ENCODE assay signal across 8 mouse cellular contexts in genomic region chr10:93255294-93255693, GRCm38 (mm10). TPM values are rescaled to one million over a fixed set of nuclear protein-coding genes. Genes with fewer than 3 reads are reported as not detected.
A peak's percentile ranks its signal among the peaks of the same experiment; 100 is the strongest.
DNase-seq lines count a peak whose midpoint lies in the region; ATAC-seq and TF ChIP-seq lines count a peak whose summit lies in the region.

No protein-coding gene starts in this region.

- H3K79me2 ChIP-seq in heart, adult 2 months (replicated peaks; ENCODE audit: control insufficient read depth, insufficient read depth, low read length): no peaks in the 10 kb centered on the region

- TF ChIP-seq EP300 in heart, adult 2 months (IDR thresholded peaks at IDR 0.05; ENCODE audit: insufficient read depth, low read depth, low read length): no peak

- no peak for ATAC-seq in embryonic facial prominence, embryonic 11.5 days (replicated peaks; ENCODE audit: insufficient number of reproducible peaks, low FRiP score, low TSS enrichment, low read depth)
- ATAC-seq in hindbrain, postnatal 0 days: peak; percentile 82
- ATAC-seq in intestine, postnatal 0 days: no peak
- no peak for ATAC-seq in megakaryocyte, adult 5-6 weeks (ENCODE audit: poor library complexity, severe bottlenecking)

- no peak overlapping the region for H3K9ac ChIP-seq in heart, adult 2 months (ENCODE audit: low read depth, low read length)
- peak overlapping the region; percentile 29; the same call in 1 of the 2 replicates for H3K9ac ChIP-seq in ES-E14 (ENCODE audit: insufficient read depth, low read depth, low read length, poor library complexity, severe bottlenecking)
- H3K9ac ChIP-seq in embryonic facial prominence, embryonic 11.5 days (replicated peaks; ENCODE audit: low read length): 0 out of 2 replicates have a peak overlapping the region, but pooled peaks have one; percentile 4
- H3K9ac ChIP-seq in hindbrain, postnatal 0 days (replicated peaks; ENCODE audit: low read length): no peak overlapping the region
- no peak overlapping the region for H3K9ac ChIP-seq in intestine, postnatal 0 days (ENCODE audit: low read depth, low read length)

- H3K4me3 ChIP-seq in heart, adult 2 months: no peak overlapping the region
- H3K4me3 ChIP-seq in ES-E14 (ENCODE audit: insufficient read depth in 1 of 2, low read depth in 1 of 2, low read length in 2 of 2, poor library complexity in 1 of 2, severe bottlenecking in 1 of 2): no peak overlapping the region
- H3K4me3 ChIP-seq in embryonic facial prominence, embryonic 11.5 days (ENCODE audit: low read depth, low read length): no peak overlapping the region
- no peak overlapping the region for H3K4me3 ChIP-seq in hindbrain, postnatal 0 days (ENCODE audit: low read length)
- no peak overlapping the region for H3K4me3 ChIP-seq in intestine, postnatal 0 days (ENCODE audit: low read depth, low read length)

- no peak for DNase-seq in heart, adult 2 months
- no peak for DNase-seq in heart, postnatal 25 days (ENCODE audit: low spot score)
- DNase-seq in ES-E14 (ENCODE audit: low read depth, low spot score): no peak
- DNase-seq in embryonic facial prominence, embryonic 11.5 days (ENCODE audit: low spot score): no peak
- DNase-seq in hindbrain, postnatal 0 days (ENCODE audit: low spot score): peak; percentile 79
- no peak for DNase-seq in frontal cortex, postnatal 14 days (ENCODE audit: low spot score in 2 of 2)

- intact Hi-C loops in heart, adult 2 months (cut with DNase I): no loop called here
- intact Hi-C loops in heart, postnatal 25 days (cut with DNase I): no loop called here

- no peaks in the 10 kb centered on the region for H3K9me3 ChIP-seq in ES-E14 (ENCODE audit: control insufficient read depth, insufficient read depth, low read depth, low read length)
- H3K9me3 ChIP-seq in embryonic facial prominence, embryonic 11.5 days (replicated peaks; ENCODE audit: control insufficient read depth, low read length): no peaks in the 10 kb centered on the region
- H3K9me3 ChIP-seq in hindbrain, postnatal 0 days (ENCODE audit: low read length): no peaks in the 10 kb centered on the region
- H3K9me3 ChIP-seq in intestine, postnatal 0 days (ENCODE audit: control insufficient read depth): no peaks in the 10 kb centered on the region

- TF ChIP-seq POLR2A in heart, adult 2 months (IDR thresholded peaks at IDR 0.05; ENCODE audit: insufficient read depth, low read depth, low read length): no peak

- H3K4me1 ChIP-seq in heart, adult 2 months (ENCODE audit: control insufficient read depth, insufficient read depth, low read length): peaks cover 3% of the 10 kb centered on the region
- peaks cover 0 to 7% of the 10 kb centered on the region in 2 experiments; a peak in 1 of 4 replicates for H3K4me1 ChIP-seq in ES-E14 (ENCODE audit: control insufficient read depth in 2 of 2, insufficient read depth in 2 of 2, low read length in 2 of 2, poor library complexity in 1 of 2)
- no peaks in the 10 kb centered on the region for H3K4me1 ChIP-seq in embryonic facial prominence, embryonic 11.5 days (ENCODE audit: control insufficient read depth, insufficient read depth, low read length)
- H3K4me1 ChIP-seq in hindbrain, postnatal 0 days (ENCODE audit: insufficient read depth, low read length): peaks cover 14% of the 10 kb centered on the region
- no peaks in the 10 kb centered on the region for H3K4me1 ChIP-seq in intestine, postnatal 0 days (replicated peaks; ENCODE audit: control insufficient read depth, insufficient read depth, low read length)

- H3K36me3 ChIP-seq in heart, adult 2 months (ENCODE audit: control insufficient read depth, insufficient read depth, low read length): peaks cover 17% of the 10 kb centered on the region
- H3K36me3 ChIP-seq in ES-E14 (ENCODE audit: control insufficient read depth, insufficient read depth, low read length, poor library complexity, severe bottlenecking): no peaks in the 10 kb centered on the region
- H3K36me3 ChIP-seq in embryonic facial prominence, embryonic 11.5 days (replicated peaks; ENCODE audit: control insufficient read depth, insufficient read depth, low read depth, low read length): no peaks in the 10 kb centered on the region
- no peaks in the 10 kb centered on the region for H3K36me3 ChIP-seq in hindbrain, postnatal 0 days (ENCODE audit: insufficient read depth, low read length)
- no peaks in the 10 kb centered on the region for H3K36me3 ChIP-seq in intestine, postnatal 0 days (ENCODE audit: control insufficient read depth, insufficient read depth)

- H3K27me3 ChIP-seq in heart, adult 2 months (ENCODE audit: control insufficient read depth, insufficient read depth, low read length): no peaks in the 10 kb centered on the region
- H3K27me3 ChIP-seq in embryonic facial prominence, embryonic 11.5 days (ENCODE audit: control insufficient read depth, insufficient read depth, low read length): no peaks in the 10 kb centered on the region
- no peaks in the 10 kb centered on the region for H3K27me3 ChIP-seq in hindbrain, postnatal 0 days (ENCODE audit: insufficient read depth, low read length)
- H3K27me3 ChIP-seq in intestine, postnatal 0 days (replicated peaks; ENCODE audit: control insufficient read depth, insufficient read depth, low read length): no peaks in the 10 kb centered on the region

- in situ Hi-C loops in ES-E14 (cut with MboI; ENCODE audit: low sequenced_read_pairs in 2 of 2, unreplicated experiment in 2 of 2): no loop called here

- H3K4me2 ChIP-seq in embryonic facial prominence, embryonic 11.5 days (ENCODE audit: low read depth, low read length): no peak overlapping the region
- H3K4me2 ChIP-seq in hindbrain, postnatal 0 days (ENCODE audit: low read depth, low read length): 0 out of 2 replicates have a peak overlapping the region, but pooled peaks have one; percentile 16
- no peak overlapping the region for H3K4me2 ChIP-seq in intestine, postnatal 0 days (replicated peaks; ENCODE audit: low read depth)

- WGBS in heart, adult 2 months: 43% methylated on average over 13 of the region's 13 CpGs
- 31% methylated on average over 13 of the region's 13 CpGs for WGBS in embryonic facial prominence, embryonic 11.5 days
- 14% methylated on average over 13 of the region's 13 CpGs for WGBS in hindbrain, postnatal 0 days
- 61% methylated on average over 13 of the region's 13 CpGs for WGBS in intestine, postnatal 0 days

- TF ChIP-seq CTCF in heart, adult 2 months (IDR thresholded peaks at IDR 0.05): no peak
- TF ChIP-seq CTCF in hindbrain, postnatal 0 days (IDR thresholded peaks at IDR 0.05; ENCODE audit: low read depth): no peak
- no peak for TF ChIP-seq CTCF in intestine, postnatal 0 days (IDR thresholded peaks at IDR 0.05; ENCODE audit: low read depth)

- peak overlapping the region; percentile 52 for H3K27ac ChIP-seq in heart, adult 2 months
- no peak overlapping the region for H3K27ac ChIP-seq in ES-E14 (ENCODE audit: insufficient read depth, low read depth, low read length, poor library complexity, severe bottlenecking)
- no peak overlapping the region for H3K27ac ChIP-seq in embryonic facial prominence, embryonic 11.5 days (replicated peaks; ENCODE audit: low read depth, low read length)
- peak overlapping the region; percentile 78 for H3K27ac ChIP-seq in hindbrain, postnatal 0 days
- H3K27ac ChIP-seq in intestine, postnatal 0 days (ENCODE audit: low read depth, low read length): no peak overlapping the region

TF ChIP-seq in ES-E14, 5 proteins besides CTCF, POLR2A, EP300 and RAD21:
- no peak for TF ChIP-seq CHD2 (IDR thresholded peaks at IDR 0.05; ENCODE audit: low read depth, low read length)
- TF ChIP-seq ZC3H11A (IDR thresholded peaks at IDR 0.05; ENCODE audit: borderline replicate concordance, low read depth, low read length): no peak
- TF ChIP-seq MAFK (IDR thresholded peaks at IDR 0.05; ENCODE audit: insufficient read depth, low read depth, low read length): no peak
- no peak for TF ChIP-seq HCFC1 (IDR thresholded peaks at IDR 0.05; ENCODE audit: borderline replicate concordance, insufficient read depth, low read length)
- TF ChIP-seq ZNF384 (IDR thresholded peaks at IDR 0.05; ENCODE audit: low read depth, low read length): no peak

RNA-seq across cellular contexts. Expression of gene Elk3, which starts 55.6 kb away (rescaled TPM):
- total RNA-seq in heart, adult 2 months (2021): 10 to 100 TPM; 33.8 to 39.4 TPM
- 31.9 and 32.1 TPM in 2 replicates for polyA plus RNA-seq in heart, adult 2 months (2012; rRNA removed)
- total RNA-seq in heart, postnatal 25 days (2021): 10 to 100 TPM; 45.1 to 48.7 TPM
- 10.3 and 15.7 TPM in 2 replicates for total RNA-seq in ES-E14 (2012; rRNA removed)
- polyA plus RNA-seq in embryonic facial prominence, embryonic 11.5 days (2014; fragmentation: Nextera tagmentation; extraction: Ambion mirVana): 34.0 and 37.2 TPM in 2 replicates
- total RNA-seq in hindbrain, postnatal 0 days (2014; rRNA removed): 7.6 and 9.5 TPM in 2 replicates
- polyA plus RNA-seq in hindbrain, postnatal 0 days (2015; fragmentation: Nextera tagmentation; extraction: Ambion mirVana): 6.2 and 7.1 TPM in 2 replicates
- polyA plus RNA-seq in intestine, postnatal 0 days (2015; fragmentation: Nextera tagmentation; extraction: Ambion mirVana): 14.2 and 16.4 TPM in 2 replicates
- 27.1 and 29.4 TPM in 2 replicates for total RNA-seq in megakaryocyte, adult 5-6 weeks (2015)
- total RNA-seq in megakaryocyte, adult 5-6 weeks (2017): 19.8 and 22.6 TPM in 2 replicates

Comparison
In these comparisons a context has a peak if more than half of its experiments do, and no peak if none do; other contexts are left out.
1. H3K27ac ChIP-seq: peak in heart, adult 2 months (single experiment) and hindbrain, postnatal 0 days (single experiment); none in ES-E14 (single experiment), embryonic facial prominence, embryonic 11.5 days (single experiment) and intestine, postnatal 0 days (single experiment).
2. H3K9ac ChIP-seq: peak in ES-E14 (single experiment) and embryonic facial prominence, embryonic 11.5 days (single experiment); none in heart, adult 2 months (single experiment), hindbrain, postnatal 0 days (single experiment) and intestine, postnatal 0 days (single experiment).